Mouse (Mus musculus) hindbrain, embryonic 10.5 days (tissue): Measurements from ENCODE around the gene BC049730. TPM values are rescaled to one million over a fixed set of nuclear protein-coding genes. Genes with fewer than 3 reads are reported as not detected.
"Not testable (repeated sequence)": the region's sequence is repeated elsewhere in the genome, so short reads cannot be mapped to it uniquely, and the experiment has no call there.

Experiments
- DNase-seq: peaks from one replicate; pipeline ENCODE4 v3.0.0-alpha.2; 2017; ENCODE audit warnings: low spot score
- H3K27ac ChIP-seq: fragments of 300-500 bp; sonication (generic); 2 replicates; pipeline ENCODE4 v1.5.1; 2016; ENCODE audit warnings: mild to moderate bottlenecking, moderate library complexity
- H3K27me3 ChIP-seq: fragments of 300-500 bp; sonication (generic); 2 replicates; pipeline ENCODE4 v1.6.1; 2016; ENCODE audit warnings: mild to moderate bottlenecking; ENCODE audit not compliant: poor library complexity, insufficient read depth, severe bottlenecking
- H3K36me3 ChIP-seq: fragments of 300-500 bp; sonication (generic); 2 replicates; pipeline ENCODE4 v1.6.1; 2016; ENCODE audit warnings: mild to moderate bottlenecking, moderate library complexity
- H3K4me1 ChIP-seq: fragments of 300-500 bp; sonication (generic); replicated peaks from 2 replicates; pipeline ENCODE4 v1.6.1; 2016; ENCODE audit warnings: mild to moderate bottlenecking
- H3K4me3 ChIP-seq: fragments of 300-500 bp; sonication (generic); 2 replicates; pipeline ENCODE4 v1.5.1; 2016; ENCODE audit warnings: mild to moderate bottlenecking, moderate library complexity
- H3K9me3 ChIP-seq: fragments of 300-500 bp; sonication (generic); 2 replicates; pipeline ENCODE4 v1.6.1; 2016; ENCODE audit warnings: mild to moderate bottlenecking, moderate library complexity
- WGBS: fragments of 180-500 bp; shearing (Covaris S2); methylation state at CpG from one replicate; pipeline ENCODE4 v1.1.7; 2016; 5-methylcytosine and 5-hydroxymethylcytosine counted together
- polyA plus RNA-seq: library from polyadenylated mRNA; unstranded; fragments of >200 nt; fragmentation: Nextera tagmentation; extraction: Ambion mirVana; gene quantifications from 2 replicates; pipeline ENCODE4 v1.2.1, GENCODE M21; 2016

Gene BC049730
- polyA plus RNA-seq, 1 experiment from 2014 or later = not detected

DNA sequence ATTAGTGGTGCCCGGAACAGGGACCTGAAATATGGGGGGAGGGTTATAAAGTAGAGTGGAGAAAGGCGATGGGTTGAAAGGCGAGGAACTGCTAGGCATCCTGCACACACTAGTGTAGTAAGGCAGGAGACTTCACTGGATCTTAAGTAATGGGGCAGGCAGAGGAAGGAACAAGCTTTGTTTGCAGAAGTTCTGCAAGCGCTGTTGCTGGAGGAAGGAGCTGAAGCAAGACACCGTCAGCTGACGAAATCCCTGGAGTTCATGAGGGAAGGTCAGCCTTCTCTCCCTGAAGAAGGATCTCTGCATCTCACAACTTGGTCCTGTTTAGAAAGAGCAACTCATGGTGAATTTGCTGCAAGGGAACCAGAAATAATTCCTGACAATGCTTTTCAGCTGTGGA is 6.0 kb downstream of the BC049730 start:
- Histone ChIP-seq H3K27ac (no peak overlapping the region), H3K36me3 (no peaks in the 10 kb centered on the region), H3K4me1 (no peaks in the 10 kb centered on the region), H3K27me3 (no peaks in the 10 kb centered on the region), H3K4me3 (no peak overlapping the region), H3K9me3 (no peaks in the 10 kb centered on the region)
- WGBS = 81% methylated on average over 6 of the region's 6 CpGs
- no peak for DNase-seq

GRCm38 (mm10) chr7:24726808-24727207 is 17.8 kb downstream of the BC049730 start, which contains the start of gene Gm4763:
Gm4763 (minus strand) TSS chr7:24726908.
- not testable (repeated sequence) for H3K27me3 ChIP-seq, H3K36me3 ChIP-seq, DNase-seq, H3K27ac ChIP-seq, H3K4me1 ChIP-seq, H3K9me3 ChIP-seq, H3K4me3 ChIP-seq
- WGBS = 91% methylated on average over 11 of the region's 11 CpGs

DNA sequence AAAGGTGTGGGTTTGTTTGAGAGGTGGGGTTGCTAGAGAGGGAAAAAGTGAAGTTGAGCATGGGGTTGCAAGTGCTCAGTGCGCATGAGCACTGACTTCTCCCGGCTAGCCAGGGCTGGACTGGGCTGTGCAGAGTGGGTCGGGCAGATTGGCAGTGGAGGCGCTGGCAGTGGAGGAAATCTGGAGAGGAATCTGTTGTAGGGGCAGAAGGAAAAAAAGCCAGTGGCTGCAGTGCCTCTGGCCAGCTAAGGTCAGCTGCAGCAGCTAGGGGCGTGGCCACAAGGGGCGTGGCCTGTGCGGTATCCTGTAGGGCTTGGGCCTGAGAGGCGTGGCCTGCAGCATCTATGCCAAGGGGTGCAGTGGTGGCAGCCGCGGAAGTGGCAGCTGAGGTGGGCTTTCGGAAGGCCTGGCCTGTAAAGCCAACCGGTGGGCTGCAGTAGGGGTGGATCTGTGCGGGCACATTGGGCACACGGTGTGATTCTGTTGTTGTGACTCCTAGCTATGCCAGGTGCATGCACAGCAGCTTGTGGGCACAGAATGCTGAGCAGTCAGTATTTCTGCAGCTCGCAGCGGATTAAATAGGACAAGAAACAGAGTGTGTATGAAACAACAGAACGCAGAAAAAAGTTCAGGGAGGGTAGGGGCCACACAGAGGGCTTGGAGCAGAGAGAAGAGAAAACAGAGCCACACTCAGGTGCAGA is 27.1 kb downstream of the BC049730 start:
- peak; percentile 59 for DNase-seq
- Histone ChIP-seq H3K27ac (no peak overlapping the region), H3K27me3 (no peaks in the 10 kb centered on the region), H3K36me3 (no peaks in the 10 kb centered on the region), H3K9me3 (peaks cover 3% of the 10 kb centered on the region; the same call in 1 of the 2 replicates), H3K4me1 (peaks cover 8% of the 10 kb centered on the region), H3K4me3 (peak overlapping the region; percentile 29)
- WGBS = 17% methylated on average over 17 of the region's 17 CpGs

GRCm38 (mm10) chr7:24750695-24751094 is 41.7 kb downstream of the BC049730 start:
- WGBS = 61% methylated on average over 4 of the region's 4 CpGs
- Histone ChIP-seq H3K27me3 (no peaks in the 10 kb centered on the region), H3K27ac (no peak overlapping the region; the same call in 1 of the 2 replicates), H3K4me1 (peaks cover 9% of the 10 kb centered on the region), H3K9me3 (no peaks in the 10 kb centered on the region), H3K4me3 (no peak overlapping the region), H3K36me3 (no peaks in the 10 kb centered on the region)
- DNase-seq = no peak

DNA sequence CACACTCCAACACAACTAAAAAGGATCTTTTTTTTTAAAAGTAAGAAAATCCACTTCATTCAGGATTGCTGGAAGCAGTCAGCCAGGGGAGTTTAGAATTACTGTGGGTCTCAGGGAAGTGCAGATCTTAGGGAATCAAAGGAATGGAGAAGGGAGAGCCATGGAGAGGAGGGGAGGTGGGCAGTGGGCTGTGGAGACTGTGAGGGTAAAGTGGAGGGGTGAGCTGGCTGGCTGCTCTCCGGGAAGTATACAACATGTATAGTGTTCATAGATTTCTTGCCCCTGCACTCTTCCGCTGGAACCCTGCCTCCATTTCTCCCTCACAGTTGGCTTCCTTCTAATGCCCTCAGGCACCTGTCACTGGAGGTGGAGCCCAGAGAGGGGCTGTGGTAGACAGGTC is 42.6 kb downstream of the BC049730 start:
- no peaks in the 10 kb centered on the region for H3K27me3 ChIP-seq
- peaks cover 9% of the 10 kb centered on the region for H3K4me1 ChIP-seq
- H3K36me3 ChIP-seq = no peaks in the 10 kb centered on the region
- no peaks in the 10 kb centered on the region for H3K9me3 ChIP-seq
- no peak overlapping the region for H3K27ac ChIP-seq
- 85% methylated on average over 2 of the region's 2 CpGs for WGBS
- DNase-seq = no peak
- no peak overlapping the region for H3K4me3 ChIP-seq

GRCm38 (mm10) chr7:24753476-24753875 is 44.4 kb downstream of the BC049730 start:
- DNase-seq = no peak
- H3K9me3 ChIP-seq = no peaks in the 10 kb centered on the region
- no peak overlapping the region for H3K4me3 ChIP-seq
- WGBS = 82% methylated on average over 5 of the region's 5 CpGs
- no peaks in the 10 kb centered on the region for H3K36me3 ChIP-seq
- no peaks in the 10 kb centered on the region for H3K27me3 ChIP-seq
- peaks cover 9% of the 10 kb centered on the region for H3K4me1 ChIP-seq
- H3K27ac ChIP-seq = no peak overlapping the region

GRCm38 (mm10) chr7:24758520-24758919 is 49.5 kb downstream of the BC049730 start:
- 92% methylated on average over 1 of the region's 1 CpGs for WGBS

DNA sequence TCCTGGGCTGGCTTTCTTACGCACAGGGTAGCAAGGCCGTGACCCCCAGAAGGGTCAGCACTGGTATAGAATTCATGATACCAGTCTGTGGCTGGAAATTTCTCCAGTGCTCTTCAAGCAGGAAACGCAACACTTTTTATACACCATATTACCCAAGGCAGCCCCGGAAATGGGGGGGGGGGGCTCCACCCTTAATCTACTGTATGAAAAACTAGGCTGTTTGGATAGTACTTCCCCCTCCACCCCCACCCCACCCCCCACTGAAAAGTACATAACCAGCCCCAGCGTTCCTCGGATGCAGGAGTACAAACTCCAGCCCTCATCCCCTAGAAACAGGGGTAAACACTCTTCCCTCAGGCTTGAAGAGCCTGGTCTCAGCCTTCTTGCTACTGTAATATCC is 51.2 kb downstream of the BC049730 start, which contains the start of gene Cd177:
Gene Cd177 (minus strand): TSS at position 101 of the 400 bp plus-strand sequence.
- 79% methylated on average over 6 of the region's 6 CpGs for WGBS
- H3K4me3 ChIP-seq = no peak within 1 kb of the TSS
- no peak within 1 kb of the TSS for H3K27ac ChIP-seq
- no peak for DNase-seq
- H3K36me3 ChIP-seq = no peaks in the 10 kb centered on the region
- H3K27me3 ChIP-seq = no peaks in the 10 kb centered on the region
- no peaks in the 10 kb centered on the region for H3K9me3 ChIP-seq
- no peaks in the 10 kb centered on the region; the same call in 1 of the 2 replicates for H3K4me1 ChIP-seq

More at GRCm38 (mm10) chr7:24758520-24758919, 49.5 kb downstream of the BC049730 start:
- Histone ChIP-seq H3K27ac (no peak overlapping the region), H3K36me3 (no peaks in the 10 kb centered on the region), H3K9me3 (no peaks in the 10 kb centered on the region), H3K4me1 (no peaks in the 10 kb centered on the region; the same call in 1 of the 2 replicates), H3K4me3 (no peak overlapping the region), H3K27me3 (no peaks in the 10 kb centered on the region)
- DNase-seq = no peak

GRCm38 (mm10) chr7:24761161-24761560 is 52.1 kb downstream of the BC049730 start:
- H3K27ac ChIP-seq = no peak overlapping the region
- no peak for DNase-seq
- no peaks in the 10 kb centered on the region for H3K36me3 ChIP-seq
- no peaks in the 10 kb centered on the region; the same call in 1 of the 2 replicates for H3K4me1 ChIP-seq
- 77% methylated on average over 6 of the region's 6 CpGs for WGBS
- H3K9me3 ChIP-seq = no peaks in the 10 kb centered on the region
- no peak overlapping the region for H3K4me3 ChIP-seq
- H3K27me3 ChIP-seq = no peaks in the 10 kb centered on the region

DNA sequence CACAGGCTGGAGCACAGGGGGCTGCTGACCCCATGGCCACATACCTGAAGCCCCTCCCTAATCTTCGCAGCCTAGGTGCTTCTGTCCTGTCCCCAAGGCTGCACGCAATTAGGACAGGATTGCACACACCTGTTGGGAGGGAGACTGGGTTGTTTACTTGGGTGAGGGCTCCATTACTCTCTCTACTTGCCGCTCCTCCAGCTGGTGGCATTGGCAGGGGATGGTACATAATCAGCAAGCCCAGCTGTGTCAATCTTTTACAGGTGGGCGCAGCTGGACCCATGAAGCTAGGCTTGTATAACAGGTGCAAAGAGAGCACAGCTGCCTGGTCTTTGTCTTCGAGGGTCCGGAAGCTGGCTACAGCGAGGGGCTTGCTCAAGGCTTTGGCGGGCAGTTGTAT is 53.5 kb downstream of the BC049730 start:
- no peak for DNase-seq
- Histone ChIP-seq H3K9me3 (no peaks in the 10 kb centered on the region), H3K36me3 (no peaks in the 10 kb centered on the region), H3K4me1 (peaks cover 2% of the 10 kb centered on the region; the same call in 1 of the 2 replicates), H3K27me3 (no peaks in the 10 kb centered on the region), H3K27ac (no peak overlapping the region), H3K4me3 (no peak overlapping the region)
- WGBS = 89% methylated on average over 8 of the region's 8 CpGs

Other genes starting within 250 kb of the BC049730 start
- gene Plaur, start 246.8 kb upstream of the BC049730 start, polyA plus RNA-seq = 0.77 and 1.9 TPM in 2 replicates
- 12.1 and 38.6 TPM in 2 replicates for gene Cadm4, start 227.2 kb upstream of the BC049730 start, polyA plus RNA-seq
- gene Zfp428, start 202.2 kb upstream of the BC049730 start, polyA plus RNA-seq = 109 and 150 TPM in 2 replicates
- gene AC161166.1, start 196.8 kb upstream of the BC049730 start, polyA plus RNA-seq = 1.1 TPM in 2 replicates
- gene Irgq, start 178.6 kb upstream of the BC049730 start, polyA plus RNA-seq = 10.7 and 14.9 TPM in 2 replicates
- gene Pinlyp, start 163.1 kb upstream of the BC049730 start, polyA plus RNA-seq = 0.26 TPM in 1 of 2 replicates, not detected in the other
- 132 and 160 TPM in 2 replicates for gene Xrcc1, start 163.0 kb upstream of the BC049730 start, polyA plus RNA-seq
- 22.2 and 23.2 TPM in 2 replicates for gene Ethe1, start 121.7 kb upstream of the BC049730 start, polyA plus RNA-seq
- 2.0 and 3.2 TPM in 2 replicates for gene Zfp575, start 121.6 kb upstream of the BC049730 start, polyA plus RNA-seq
- gene Phldb3, start 98.5 kb upstream of the BC049730 start, polyA plus RNA-seq = not detected in 2 replicates
- gene Lypd3, start 72.7 kb upstream of the BC049730 start, polyA plus RNA-seq = 0.47 and 2.1 TPM in 2 replicates
- gene Tex101, start 32.6 kb upstream of the BC049730 start, polyA plus RNA-seq = not detected in 2 replicates
- gene Gm4763, start 17.7 kb downstream of the BC049730 start, polyA plus RNA-seq = not detected in 2 replicates
- gene Cd177, start 51.1 kb downstream of the BC049730 start, polyA plus RNA-seq = not detected in 2 replicates
- 0.21 TPM in 1 of 2 replicates, not detected in the other for gene Ceacam10, start 68.0 kb downstream of the BC049730 start, polyA plus RNA-seq
- gene Gm9844, start 153.0 kb downstream of the BC049730 start, polyA plus RNA-seq = 15.5 and 24.3 TPM in 2 replicates
- not detected in 2 replicates for gene Lypd4, start 160.7 kb downstream of the BC049730 start, polyA plus RNA-seq
- gene Dmrtc2, start 160.8 kb downstream of the BC049730 start, polyA plus RNA-seq = not detected in 2 replicates
- gene Rps19, start 175.1 kb downstream of the BC049730 start, polyA plus RNA-seq = 1,985 and 2,165 TPM in 2 replicates
- gene Cd79a, start 188.1 kb downstream of the BC049730 start, polyA plus RNA-seq = 0.13 and 0.29 TPM in 2 replicates
- gene Arhgef1, start 193.7 kb downstream of the BC049730 start, polyA plus RNA-seq = 72.4 and 76.0 TPM in 2 replicates
- 0.42 and 2.7 TPM in 2 replicates for gene Gm4881, start 235.3 kb downstream of the BC049730 start, polyA plus RNA-seq